19 mouse cellular contexts compared by ENCODE assay signal in the genomic region with DNA sequence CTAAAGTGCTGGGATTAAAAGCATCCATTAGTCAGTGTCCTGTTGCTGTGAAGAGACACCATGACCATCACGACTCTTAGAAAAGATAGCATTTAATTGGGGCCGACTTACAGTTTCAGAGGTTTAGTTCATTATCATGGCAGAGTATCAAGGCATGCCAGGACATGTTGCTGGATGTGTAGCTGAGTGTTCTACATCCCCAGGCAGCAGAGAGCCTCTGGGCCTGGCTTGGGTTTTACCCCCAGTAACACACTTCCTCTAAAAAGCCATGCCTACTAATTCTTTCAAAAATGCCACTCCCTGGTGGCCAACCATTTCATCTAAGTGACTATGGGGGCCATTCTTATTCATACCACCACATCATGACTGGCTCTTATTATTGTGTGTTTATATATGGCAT.
"Had no signal": no experiment of that assay in that cellular context is flagged by ENCODE, and none has a peak within 500 bp of the region (broad histone marks: within the 10 kb centered on the region; RNA-seq: fewer than 3 reads in every experiment).

No protein-coding gene starts in this region.

- H3K4me3 ChIP-seq: limb, embryonic 12.5 days; liver, embryonic 13.5 days; lung, embryonic 15.5 days; midbrain, embryonic 10.5 days; myocyte; neural tube, embryonic 15.5 days had no signal

- DNase-seq: kidney, adult 11 months; kidney, adult 9 months; kidney, postnatal 4 days; layer of hippocampus, postnatal 36 days; liver; liver, embryonic 13.5 days; liver, postnatal 0 days; lung, postnatal 14 days; midbrain, embryonic 14.5 days; retina, postnatal 1 day; right cerebral cortex, postnatal 4 days; spleen, adult 18-20 months; thymus, postnatal 36 days had no signal

- H3K27me3 ChIP-seq: limb, embryonic 12.5 days; liver, embryonic 13.5 days; lung, embryonic 15.5 days; neural tube, embryonic 15.5 days had no signal

- H3K36me3 ChIP-seq: lung, embryonic 15.5 days; neural tube, embryonic 15.5 days had no signal

- ATAC-seq: liver, postnatal 0 days had no signal

- H3K27ac ChIP-seq: kidney, postnatal 0 days; limb, embryonic 12.5 days; liver, embryonic 13.5 days; lung, embryonic 15.5 days; midbrain, embryonic 10.5 days; neural tube, embryonic 15.5 days had no signal
